In the genomic region with DNA sequence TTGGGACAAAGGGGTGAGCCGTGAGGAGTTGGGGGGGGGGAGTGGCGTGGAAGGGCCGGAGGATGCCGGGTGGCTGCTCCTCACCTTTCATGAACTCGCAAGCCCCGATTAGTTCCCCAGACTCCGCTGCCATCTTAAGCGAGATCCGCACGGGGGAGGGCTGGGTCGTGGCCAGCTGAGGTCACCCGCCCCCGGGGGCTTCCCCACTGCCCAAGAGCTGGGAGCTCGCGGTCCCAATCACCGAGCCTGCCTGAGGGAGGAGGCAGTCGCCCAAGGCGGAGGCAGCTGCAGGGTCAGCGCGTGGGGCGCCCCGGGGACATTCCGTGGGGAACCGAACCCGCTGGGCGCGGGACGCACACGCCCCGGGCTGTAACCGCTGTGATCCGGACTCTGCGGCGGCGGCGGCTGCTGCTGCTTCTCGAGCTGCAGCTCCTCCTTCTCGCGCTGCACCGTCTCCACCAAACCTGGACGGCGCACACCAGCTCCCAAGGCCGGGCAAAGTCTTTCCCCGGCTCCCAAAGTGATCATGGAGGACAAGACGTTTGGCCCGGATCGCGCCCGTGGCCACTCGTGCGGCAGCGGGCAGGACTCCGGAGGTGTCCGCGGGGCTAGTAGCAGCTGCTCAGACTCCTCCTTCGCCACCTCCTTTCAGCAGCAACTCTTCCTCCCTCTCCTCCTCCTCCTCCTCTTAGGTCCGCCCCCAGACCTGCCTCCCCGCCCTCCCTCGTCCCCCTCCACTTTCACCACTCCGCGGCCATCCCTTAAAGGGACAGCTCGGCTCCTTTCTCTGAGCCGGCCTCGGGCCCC, we compare ENCODE assay signal across 8 mouse cellular contexts. TPM values are rescaled to one million over a fixed set of nuclear protein-coding genes. Genes with fewer than 3 reads are reported as not detected.
A peak's percentile ranks its signal among the peaks of the same experiment; 100 is the strongest.
DNase-seq lines count a peak whose midpoint lies in the region; ATAC-seq and TF ChIP-seq lines count a peak whose summit lies in the region.

A gene (minus strand): TSS at position 680 of the 807 bp plus-strand sequence.

- peaks cover 32% of the 10 kb centered on the region for H3K4me1 ChIP-seq in embryonic facial prominence, embryonic 10.5 days
- H3K4me1 ChIP-seq in intestine, postnatal 0 days (replicated peaks; ENCODE audit: control insufficient read depth, insufficient read depth, low read length) = no peaks in the 10 kb centered on the region
- peaks cover 16% of the 10 kb centered on the region for H3K4me1 ChIP-seq in limb, embryonic 14.5 days (ENCODE audit: control insufficient read depth, insufficient read depth, low read length)
- peaks cover 12% of the 10 kb centered on the region for H3K4me1 ChIP-seq in midbrain, embryonic 16.5 days (ENCODE audit: control insufficient read depth, insufficient read depth, low read length)

- H3K27ac ChIP-seq in embryonic facial prominence, embryonic 10.5 days (replicated peaks) = peak within 1 kb of the TSS; percentile 93
- H3K27ac ChIP-seq in intestine, postnatal 0 days (ENCODE audit: low read depth, low read length) = peak within 1 kb of the TSS; percentile 89
- peak within 1 kb of the TSS; percentile 79 for H3K27ac ChIP-seq in limb, embryonic 14.5 days (replicated peaks; ENCODE audit: low read depth, low read length)
- peak within 1 kb of the TSS; percentile 83 for H3K27ac ChIP-seq in midbrain, embryonic 16.5 days (ENCODE audit: low read length)

- WGBS in embryonic facial prominence, embryonic 10.5 days = under 1% methylated on average over 64 of the region's 64 CpGs
- WGBS in intestine, postnatal 0 days = under 1% methylated on average over 61 of the region's 64 CpGs
- 0% methylated on average over 47 of the region's 64 CpGs for WGBS in limb, embryonic 14.5 days
- WGBS in midbrain, embryonic 16.5 days = under 1% methylated on average over 60 of the region's 64 CpGs

- no peaks in the 10 kb centered on the region for H3K27me3 ChIP-seq in embryonic facial prominence, embryonic 10.5 days (replicated peaks; ENCODE audit: low read depth, poor library complexity, severe bottlenecking)
- no peaks in the 10 kb centered on the region for H3K27me3 ChIP-seq in intestine, postnatal 0 days (replicated peaks; ENCODE audit: control insufficient read depth, insufficient read depth, low read length)
- no peaks in the 10 kb centered on the region for H3K27me3 ChIP-seq in limb, embryonic 14.5 days (ENCODE audit: control insufficient read depth, insufficient read depth, low read length)
- no peaks in the 10 kb centered on the region for H3K27me3 ChIP-seq in midbrain, embryonic 16.5 days (ENCODE audit: control insufficient read depth, insufficient read depth, low read depth, low read length)

- TF ChIP-seq CTCF in intestine, postnatal 0 days (IDR thresholded peaks at IDR 0.05; ENCODE audit: low read depth) = 0 out of 2 replicates have a peak, but pooled peaks have one; percentile 5

- H3K4me3 ChIP-seq in embryonic facial prominence, embryonic 10.5 days = peak within 1 kb of the TSS; percentile 74
- H3K4me3 ChIP-seq in intestine, postnatal 0 days (ENCODE audit: low read depth, low read length) = peak within 1 kb of the TSS; percentile 79
- H3K4me3 ChIP-seq in limb, embryonic 14.5 days (replicated peaks; ENCODE audit: low read length) = peak within 1 kb of the TSS; percentile 95
- peak within 1 kb of the TSS; percentile 92 for H3K4me3 ChIP-seq in midbrain, embryonic 16.5 days (ENCODE audit: low read depth, low read length)

- H3K36me3 ChIP-seq in embryonic facial prominence, embryonic 10.5 days (replicated peaks) = peaks cover 28% of the 10 kb centered on the region
- H3K36me3 ChIP-seq in intestine, postnatal 0 days (ENCODE audit: control insufficient read depth, insufficient read depth) = no peaks in the 10 kb centered on the region; the same call in 1 of the 2 replicates
- peaks cover 9% of the 10 kb centered on the region; the same call in 1 of the 2 replicates for H3K36me3 ChIP-seq in limb, embryonic 14.5 days (ENCODE audit: control insufficient read depth, insufficient read depth, low read length)
- no peaks in the 10 kb centered on the region for H3K36me3 ChIP-seq in midbrain, embryonic 16.5 days (ENCODE audit: control insufficient read depth, insufficient read depth, low read length)

- peak within 1 kb of the TSS; percentile 76 for H3K4me2 ChIP-seq in intestine, postnatal 0 days (replicated peaks; ENCODE audit: low read depth)
- peak within 1 kb of the TSS; percentile 69 for H3K4me2 ChIP-seq in limb, embryonic 14.5 days (replicated peaks; ENCODE audit: low read depth, low read length, severe bottlenecking)
- peak within 1 kb of the TSS; percentile 99 for H3K4me2 ChIP-seq in midbrain, embryonic 16.5 days (ENCODE audit: low read length)

- H3K9ac ChIP-seq in intestine, postnatal 0 days (ENCODE audit: low read depth, low read length) = peak within 1 kb of the TSS; percentile 81
- H3K9ac ChIP-seq in limb, embryonic 14.5 days (ENCODE audit: low read depth, low read length, severe bottlenecking) = peak within 1 kb of the TSS; percentile 84
- peak within 1 kb of the TSS; percentile 88 for H3K9ac ChIP-seq in midbrain, embryonic 16.5 days (ENCODE audit: low read depth, low read length)

- no peaks in the 10 kb centered on the region for H3K9me3 ChIP-seq in embryonic facial prominence, embryonic 10.5 days
- no peaks in the 10 kb centered on the region for H3K9me3 ChIP-seq in intestine, postnatal 0 days (ENCODE audit: control insufficient read depth)
- H3K9me3 ChIP-seq in limb, embryonic 14.5 days (ENCODE audit: control insufficient read depth, low read length) = no peaks in the 10 kb centered on the region
- H3K9me3 ChIP-seq in midbrain, embryonic 16.5 days (replicated peaks; ENCODE audit: control insufficient read depth, low read length, poor library complexity, severe bottlenecking) = no peaks in the 10 kb centered on the region

- DNase-seq in 3134 (ENCODE audit: extremely low read depth, insufficient read length, low spot score) = peak; percentile 96
- DNase-seq in adrenal gland, postnatal 14 days = peak; percentile 90
- peak; percentile 95 for DNase-seq in embryonic facial prominence, embryonic 10.5 days (ENCODE audit: low spot score)
- DNase-seq in limb, embryonic 14.5 days (ENCODE audit: low spot score) = peak; percentile 87
- peak; percentile 56 to 58 for DNase-seq in spleen, postnatal 14 days (ENCODE audit: low spot score in 2 of 2)

- ATAC-seq in granulocyte monocyte progenitor cell, adult 5-6 weeks (replicated peaks; ENCODE audit: poor library complexity, severe bottlenecking) = peak; percentile 73
- peak; percentile 86 for ATAC-seq in intestine, postnatal 0 days
- peak; percentile 89 for ATAC-seq in limb, embryonic 14.5 days (ENCODE audit: low FRiP score, low read depth)
- peak; percentile 92 for ATAC-seq in midbrain, embryonic 16.5 days

- TF ChIP-seq POLR2A in limb, embryonic 14.5 days (IDR thresholded peaks at IDR 0.05; ENCODE audit: borderline replicate concordance, extremely low read depth, insufficient read depth, insufficient read length) = peak; percentile 58; the same call in 1 of the 2 replicates

RNA-seq across cellular contexts. Expression of the gene that starts here (rescaled TPM):
- 8.8 and 16.4 TPM in 2 replicates for total RNA-seq in adrenal gland, postnatal 14 days (2021)
- 16.5 and 17.6 TPM in 2 replicates for polyA plus RNA-seq in embryonic facial prominence, embryonic 10.5 days (2016; fragmentation: Nextera tagmentation; extraction: Ambion mirVana)
- 29.2 and 58.3 TPM in 2 replicates for total RNA-seq in granulocyte monocyte progenitor cell, adult 5-6 weeks (2014; fragmentation: Nextera tagmentation)
- 22.3 and 25.2 TPM in 2 replicates for total RNA-seq in granulocyte monocyte progenitor cell, adult 5-6 weeks (2017)
- polyA plus RNA-seq in intestine, postnatal 0 days (2015; fragmentation: Nextera tagmentation; extraction: Ambion mirVana) = 6.5 and 6.6 TPM in 2 replicates
- 8.1 and 8.4 TPM in 2 replicates for polyA plus RNA-seq in limb, embryonic 14.5 days (2012; rRNA removed)
- 8.4 and 9.4 TPM in 2 replicates for polyA plus RNA-seq in limb, embryonic 14.5 days (2014; fragmentation: Nextera tagmentation; extraction: Ambion mirVana)
- polyA plus RNA-seq in midbrain, embryonic 16.5 days (2015; fragmentation: Nextera tagmentation; extraction: Ambion mirVana) = 4.0 and 5.8 TPM in 2 replicates

Comparison
In these comparisons a context has a peak if more than half of its experiments do, and no peak if none do; other contexts are left out.
1. Peak in every context shown above with its lines: DNase-seq, ATAC-seq, H3K4me3 ChIP-seq and H3K27ac ChIP-seq.